Mouse (Mus musculus): ENCODE measurements around the gene Arl4a.

- TF ChIP-seq CTCF (conservative IDR thresholded peaks at IDR 0.05 in 1 of 2, IDR thresholded peaks at IDR 0.05 in 1 of 2; ENCODE audit: low read depth in 2 of 2, low read length in 2 of 2) (no peak), GABPA (IDR thresholded peaks at IDR 0.05; ENCODE audit: insufficient replicate concordance, low read depth, low read length) (no peak), ZC3H11A (IDR thresholded peaks at IDR 0.05; ENCODE audit: low read depth, low read length) (no peak), MAFK (IDR thresholded peaks at IDR 0.05; ENCODE audit: insufficient replicate concordance, low read length) (no peak), POLR2A (IDR thresholded peaks at IDR 0.05; ENCODE audit: low read depth, low read length) (no peak), KAT2A (IDR thresholded peaks at IDR 0.05; ENCODE audit: insufficient replicate concordance, low read length) (no peak), TCF12 (IDR thresholded peaks at IDR 0.05; ENCODE audit: low read depth, low read length) (no peak), JUN (IDR thresholded peaks at IDR 0.05; ENCODE audit: insufficient read depth, low read depth, low read length) (no peak), UBTF (IDR thresholded peaks at IDR 0.05; ENCODE audit: low read depth, low read length) (no peak), RAD21 (IDR thresholded peaks at IDR 0.05; ENCODE audit: low read depth, low read length) (no peak), ZNF384 (IDR thresholded peaks at IDR 0.05; ENCODE audit: low read depth, low read length) (no peak), HCFC1 (IDR thresholded peaks at IDR 0.05; ENCODE audit: low read depth, low read length) (no peak)
Measured at GRCm38 (mm10) chr12:40047024-40047423, 9.2 kb upstream of the Arl4a start.

Measured in CH12.LX (cell line).